Mouse (Mus musculus): ENCODE measurements around the gene Mx1. TPM values are rescaled to one million over a fixed set of nuclear protein-coding genes. Genes with fewer than 3 reads are reported as not detected.

The Mx1 gene
- total RNA-seq, 4 experiments from 2014 or later: 1.1 to 7.5 (median 2.6) TPM

DNA sequence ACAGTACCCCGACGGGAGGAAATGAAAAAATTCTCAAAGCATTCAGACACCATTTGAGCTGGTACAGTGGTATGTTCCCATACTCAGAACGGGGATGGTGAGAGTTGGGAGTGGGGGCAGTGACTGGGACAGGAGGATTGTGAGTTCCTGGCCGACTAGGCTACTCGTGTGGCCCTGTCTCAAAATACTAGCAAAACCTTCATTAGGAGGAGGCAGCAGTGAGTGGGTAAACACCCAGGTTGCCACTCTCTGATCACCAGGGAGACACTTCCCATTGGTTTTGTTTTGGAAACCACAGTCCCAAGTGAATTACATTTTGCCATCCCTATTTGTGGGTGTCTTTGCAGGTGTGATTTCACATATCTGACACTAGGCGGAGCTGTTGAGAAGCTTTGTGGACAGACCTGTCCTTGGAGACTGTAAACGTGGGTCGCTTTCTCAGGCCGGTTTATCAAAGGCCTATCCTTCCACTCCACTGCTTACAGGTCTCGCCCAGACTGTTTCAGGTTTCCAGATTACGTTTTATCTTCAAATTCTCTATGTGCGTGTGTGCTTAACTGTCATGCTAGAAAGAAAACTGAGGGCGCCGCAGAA, 18.9 kb downstream of the Mx1 start:
- no peak for DNase-seq (ENCODE audit: low spot score in 2 of 2)

DNA sequence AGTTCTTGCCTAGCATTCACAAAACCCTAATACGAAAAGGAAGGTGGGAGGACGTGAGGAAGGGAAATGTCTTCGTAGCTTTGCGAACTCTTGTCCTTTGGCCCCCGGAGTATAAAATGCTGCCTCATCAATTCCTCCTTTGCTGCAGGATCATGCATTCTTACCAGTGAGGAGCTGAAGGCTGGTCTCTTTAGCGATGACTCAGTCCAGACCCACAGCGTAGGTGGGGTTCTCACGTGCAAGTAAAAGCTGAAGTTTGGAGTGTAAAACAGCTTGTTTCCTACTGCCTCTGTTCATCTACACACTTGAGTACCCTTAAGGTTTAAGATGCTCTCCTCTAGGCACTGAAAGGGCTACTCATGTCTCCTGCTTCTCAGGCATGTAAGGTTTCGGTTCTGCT, 20.7 kb downstream of the Mx1 start:
- peak; percentile 15 to 54 for DNase-seq (ENCODE audit: low spot score in 2 of 2)

DNA sequence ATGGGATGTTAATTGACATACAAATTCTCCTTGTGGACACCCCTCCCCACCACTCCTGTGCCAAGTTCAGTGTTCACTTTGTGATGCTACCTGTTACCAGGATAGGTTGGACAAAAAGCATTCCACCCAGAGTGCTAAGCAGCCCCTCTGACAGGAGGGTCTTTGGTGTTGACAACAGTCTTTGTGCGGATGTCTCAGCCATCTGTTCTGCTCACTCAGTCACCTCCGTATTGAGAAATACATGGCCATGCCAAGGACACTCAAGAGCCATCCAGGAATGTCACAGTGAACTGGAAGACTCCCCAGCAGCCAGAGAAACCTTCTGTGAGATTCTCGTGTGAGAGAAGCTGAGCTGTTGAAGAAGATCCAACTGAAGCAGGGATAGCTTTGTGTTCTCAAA, 24.5 kb downstream of the Mx1 start:
- no peak for DNase-seq (ENCODE audit: low spot score in 2 of 2)

DNA sequence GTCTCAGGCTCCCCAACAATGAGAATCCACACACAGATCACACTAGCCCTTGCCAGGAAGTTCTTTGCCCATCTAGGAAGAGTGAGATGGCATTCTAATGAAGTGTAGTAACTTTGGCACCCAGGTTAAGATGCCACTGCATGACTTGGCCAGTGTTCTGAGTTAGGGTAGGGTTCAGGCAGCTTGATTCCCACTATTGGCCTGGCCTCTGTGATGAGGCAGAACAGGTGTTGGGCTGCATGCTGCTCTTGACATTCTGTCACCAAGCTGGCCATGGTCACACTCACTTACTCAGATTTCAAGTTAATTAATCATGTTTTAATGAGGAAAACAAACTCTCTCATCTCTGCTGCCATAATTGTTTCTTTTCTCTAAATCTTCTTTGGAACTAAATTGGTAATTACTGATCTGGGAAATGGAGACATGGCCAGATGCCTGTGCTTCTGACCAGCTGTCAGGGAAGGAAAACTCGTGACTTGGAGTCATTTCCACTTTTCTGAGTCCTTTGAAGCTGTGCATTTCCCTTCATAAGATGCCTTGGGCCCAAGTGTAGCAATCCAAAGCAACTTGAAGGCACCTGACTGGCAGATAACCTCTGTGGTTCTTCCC, 25.2 kb downstream of the Mx1 start:
- no peak for DNase-seq (ENCODE audit: low spot score in 2 of 2)

DNA sequence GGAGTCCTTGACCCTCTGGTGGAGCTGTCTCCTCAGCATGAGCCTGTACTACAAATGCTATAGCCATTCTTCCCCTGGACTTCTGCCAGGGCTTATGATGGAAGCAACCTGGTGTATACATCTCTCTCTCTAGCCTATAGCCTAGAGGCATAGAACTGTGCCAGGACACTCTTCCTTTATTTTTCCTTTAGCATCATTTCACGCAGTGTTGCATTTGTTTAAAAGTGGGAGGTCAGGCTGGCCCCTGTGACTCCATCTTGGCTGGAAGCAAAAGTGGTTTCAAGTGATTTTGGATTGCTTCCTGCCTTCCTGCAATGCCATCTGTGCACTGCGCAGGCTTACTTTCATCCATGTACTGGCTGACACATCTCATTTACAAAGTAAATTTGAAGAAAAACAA, 28.5 kb downstream of the Mx1 start:
- DNase-seq (ENCODE audit: low spot score in 2 of 2): no peak

DNA sequence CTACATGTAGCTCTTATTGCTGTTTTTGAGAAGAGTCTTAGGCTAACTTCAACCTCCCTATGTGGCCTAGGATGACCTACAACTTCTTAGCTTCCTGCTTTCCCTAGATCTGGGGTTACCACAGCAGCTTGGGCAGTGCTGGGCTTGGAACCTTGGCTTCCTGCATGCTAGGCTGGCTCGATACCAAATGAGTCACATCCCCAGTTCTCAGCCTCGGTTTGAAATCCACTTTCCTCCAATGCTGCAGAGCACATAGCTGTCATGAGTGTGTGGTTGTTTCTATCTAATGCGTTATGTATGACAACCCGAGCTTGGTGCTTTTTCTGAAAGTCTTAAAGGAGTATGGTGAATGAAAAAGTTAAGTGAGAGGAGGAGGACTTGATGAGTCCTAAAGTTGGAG, 31.4 kb downstream of the Mx1 start:
- peak in 1 of 2 experiments; percentile 41 for DNase-seq (ENCODE audit: low spot score in 2 of 2)

DNA sequence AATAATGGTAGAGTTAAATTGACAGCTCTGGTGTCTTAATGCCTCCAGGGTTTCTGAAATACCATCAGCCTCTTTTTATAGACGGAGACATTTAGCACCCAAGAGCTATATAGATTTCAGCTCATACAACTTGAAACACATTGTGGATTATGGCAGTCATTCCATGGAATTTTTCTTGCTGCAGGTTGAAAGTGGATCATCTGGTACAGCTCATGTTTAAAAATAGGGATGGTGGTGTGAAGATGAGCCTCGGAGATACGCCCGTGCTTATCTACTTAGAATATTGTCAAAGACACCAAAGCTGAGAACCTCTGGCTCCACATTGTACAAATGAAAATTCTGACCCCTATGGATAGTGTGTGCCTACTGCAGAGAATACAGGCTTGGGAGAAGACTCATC, 32.6 kb downstream of the Mx1 start:
- DNase-seq (ENCODE audit: low spot score in 2 of 2): peak in 1 of 2 experiments; percentile 69

DNA sequence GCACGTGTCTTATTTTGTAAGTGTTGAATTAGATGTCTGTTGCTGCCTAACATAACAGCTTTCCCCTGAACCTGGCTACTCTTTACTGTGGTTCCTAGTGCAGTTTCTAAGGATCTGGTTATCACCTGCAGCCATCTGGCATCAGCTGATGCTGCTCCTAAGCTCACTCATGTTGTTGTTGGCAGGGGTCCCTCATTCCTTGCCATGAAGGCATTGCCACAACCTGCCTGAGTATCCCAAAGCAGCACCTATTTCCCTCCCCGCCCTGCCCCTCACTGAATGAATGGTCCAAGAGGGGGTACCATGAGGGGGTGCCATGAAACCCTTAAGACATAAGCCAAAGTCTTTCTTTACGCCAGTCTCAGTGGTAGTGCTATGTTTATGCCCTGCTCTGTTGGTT, 34.7 kb downstream of the Mx1 start:
- DNase-seq (ENCODE audit: low spot score in 2 of 2): no peak

DNA sequence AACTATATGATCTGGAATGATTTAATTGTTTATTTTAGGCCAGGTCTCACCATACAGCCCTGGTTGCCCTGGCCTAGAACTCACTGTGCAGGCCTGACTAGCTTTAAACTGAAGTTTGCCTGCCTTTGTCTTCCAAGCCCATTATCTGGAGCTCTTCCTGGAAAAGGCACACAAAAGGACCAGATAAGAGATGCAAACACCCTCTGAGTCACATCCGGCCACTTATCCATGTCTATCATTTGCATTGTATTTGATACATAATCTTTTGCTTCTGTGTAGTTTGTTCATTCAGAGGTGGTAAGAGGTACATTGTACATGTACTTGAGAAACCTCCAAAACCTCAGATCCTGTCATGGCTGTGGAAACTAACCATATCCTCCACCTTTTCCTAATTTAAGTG, 39.1 kb downstream of the Mx1 start:
- DNase-seq (ENCODE audit: low spot score in 2 of 2): no peak

DNA sequence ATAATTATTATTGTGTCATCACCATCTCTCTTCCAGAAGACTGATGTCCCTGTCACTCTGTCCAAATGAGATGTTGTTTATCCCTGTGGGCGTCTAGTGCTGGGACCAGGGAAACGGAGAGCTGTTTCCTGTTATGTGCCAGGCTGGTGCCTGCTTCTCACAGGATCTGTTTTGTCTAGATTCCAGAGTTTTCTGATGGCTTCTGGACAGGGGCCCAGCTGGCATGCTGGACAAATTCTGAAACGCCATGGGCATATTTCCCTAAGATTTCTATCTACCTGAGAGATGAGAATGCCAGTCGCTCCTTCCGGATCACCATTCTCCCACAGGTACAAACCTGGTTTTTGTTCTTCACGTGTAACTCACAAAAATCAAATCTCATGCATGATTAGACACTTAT, 41.0 kb downstream of the Mx1 start:
- DNase-seq (ENCODE audit: low spot score in 2 of 2): no peak

DNA sequence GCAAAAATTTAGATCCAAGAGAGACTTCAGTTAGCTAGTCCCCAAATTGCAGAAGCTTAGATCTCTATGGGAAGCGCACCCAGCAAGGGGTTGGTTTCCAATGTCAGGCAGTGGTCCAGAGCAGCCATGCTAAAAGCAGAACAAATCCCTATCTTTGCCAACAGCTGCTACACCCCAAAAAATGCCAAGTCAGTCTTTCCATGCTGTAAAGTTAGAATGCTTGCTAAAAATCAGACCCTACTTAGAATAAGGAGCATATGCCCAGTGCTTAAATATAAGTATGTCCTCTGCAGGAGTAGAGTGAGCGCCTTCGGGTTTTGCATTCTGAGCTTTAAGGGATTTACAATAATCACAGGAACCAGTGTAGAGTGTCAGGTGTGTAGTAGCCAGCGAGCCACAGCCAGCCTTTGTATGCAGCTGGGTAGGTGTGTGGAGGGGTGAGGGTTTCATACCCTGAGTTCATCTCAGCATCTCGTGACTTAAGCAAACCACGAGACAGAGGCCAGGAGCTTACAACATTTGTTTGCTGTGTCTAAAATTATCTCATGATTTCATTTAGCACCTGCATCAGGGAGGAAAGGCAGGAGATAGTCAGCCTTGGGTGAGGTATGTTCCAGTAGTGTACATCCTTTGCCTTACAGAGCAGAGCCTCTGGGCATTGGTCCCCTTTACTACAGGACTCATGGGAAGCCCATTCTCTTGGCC, 43.8 kb downstream of the Mx1 start:
- DNase-seq (ENCODE audit: low spot score in 2 of 2): peak in 1 of 2 experiments; percentile 35

DNA sequence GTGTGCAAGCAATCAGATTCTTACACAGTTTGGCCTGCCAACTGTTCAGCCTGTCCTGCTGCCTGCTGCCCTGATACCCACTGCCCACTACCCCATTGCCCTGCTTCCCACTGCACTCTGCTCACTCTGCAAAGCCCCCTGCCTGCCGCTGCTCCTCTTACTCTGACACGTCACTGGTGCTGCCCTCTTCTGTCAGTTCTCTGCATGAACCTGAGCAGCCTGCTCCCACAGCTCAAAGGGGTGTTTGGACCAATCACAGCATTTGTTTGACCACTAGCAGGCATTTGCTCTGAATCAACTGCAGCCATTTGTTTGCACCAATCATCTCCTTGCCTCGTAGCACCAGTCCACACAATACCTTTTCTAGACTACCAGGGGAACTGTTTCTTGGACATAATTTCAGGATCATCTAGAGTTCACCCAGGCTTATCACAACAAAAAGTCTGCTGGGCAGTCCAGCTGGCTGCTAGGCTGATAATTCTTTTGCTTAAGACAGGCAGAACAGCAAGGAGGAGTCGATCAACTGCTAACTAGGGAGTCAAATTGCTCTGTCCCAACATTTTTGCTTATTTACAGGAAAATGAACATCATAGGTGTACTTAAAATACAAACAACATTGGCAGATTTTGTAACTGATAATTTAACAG, 44.7 kb downstream of the Mx1 start:
- no peak for DNase-seq (ENCODE audit: low spot score in 2 of 2)

DNA sequence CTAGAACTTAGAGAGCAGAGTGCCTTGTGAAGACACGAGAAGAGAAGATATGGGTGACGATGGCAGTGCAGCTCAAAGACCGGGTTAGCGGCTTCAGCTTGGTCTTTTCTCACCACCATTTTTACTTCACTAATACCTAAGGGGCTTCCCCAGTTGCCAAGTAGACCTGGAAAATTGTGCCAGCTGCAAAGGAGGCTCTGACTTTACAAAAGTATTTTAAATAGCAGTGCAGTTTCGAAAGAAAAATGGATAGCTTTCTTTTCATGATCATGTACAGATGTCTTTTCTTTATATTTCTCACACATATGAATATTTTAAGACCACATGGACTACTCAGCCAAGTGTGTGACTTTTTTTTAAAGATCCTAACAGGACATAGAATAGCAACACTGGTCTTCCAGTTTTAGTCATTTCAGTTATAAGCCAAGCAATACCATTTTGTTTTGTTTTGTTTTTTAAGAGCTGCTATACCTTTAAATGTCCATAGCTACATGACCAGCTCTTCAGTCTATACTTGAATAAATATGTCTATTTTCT, 57.2 kb downstream of the Mx1 start:
- no peak for DNase-seq (ENCODE audit: low spot score in 2 of 2)

DNA sequence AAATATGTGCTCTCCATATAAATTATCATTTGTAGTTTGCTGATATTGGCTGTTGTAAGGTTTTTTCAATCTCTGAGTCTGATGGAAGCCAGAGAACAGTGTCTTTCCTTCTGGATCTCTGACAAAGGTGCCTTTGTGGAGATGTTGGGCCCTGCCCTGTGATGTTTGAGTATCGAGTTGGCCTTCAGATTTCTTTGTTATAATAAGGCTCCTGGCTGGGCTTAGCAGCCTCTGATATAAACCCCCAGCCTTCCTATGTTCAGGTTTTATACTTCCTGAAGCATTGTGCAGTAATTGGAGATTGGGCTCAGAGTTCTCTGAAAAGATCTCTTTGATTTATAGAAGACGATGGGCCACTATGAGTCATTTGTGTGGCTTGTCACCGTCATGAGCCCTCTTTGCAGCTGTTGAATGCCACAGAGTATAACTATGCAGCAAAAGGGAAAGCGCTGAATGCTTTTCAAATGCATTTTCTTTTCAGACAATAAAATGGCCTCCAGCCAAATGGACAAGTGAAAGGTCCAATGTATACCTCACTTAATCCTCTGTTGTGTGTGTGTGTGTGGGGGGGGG, 60.4 kb downstream of the Mx1 start:
- no peak for DNase-seq (ENCODE audit: low spot score in 2 of 2)

DNA sequence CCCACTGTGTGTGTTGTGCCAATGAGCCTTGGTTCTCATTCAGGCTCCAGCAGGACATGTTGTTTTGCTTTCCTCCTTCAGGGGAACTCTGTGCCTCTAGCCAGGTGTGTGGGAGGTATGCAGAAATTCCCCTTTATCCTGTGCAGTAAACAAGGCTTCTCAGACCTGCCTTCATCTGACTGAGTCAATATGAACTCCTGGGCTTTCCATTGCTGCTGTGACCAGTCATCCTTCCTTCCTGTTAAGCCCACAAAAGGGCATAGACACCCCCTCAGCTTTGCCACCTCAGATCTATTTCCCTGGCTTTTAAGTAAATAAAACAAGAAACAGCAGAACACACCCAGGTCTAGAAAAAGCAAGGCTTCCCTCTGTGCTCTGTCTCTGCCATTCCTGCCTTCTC, 61.0 kb downstream of the Mx1 start:
- DNase-seq (ENCODE audit: low spot score in 2 of 2): no peak

DNA sequence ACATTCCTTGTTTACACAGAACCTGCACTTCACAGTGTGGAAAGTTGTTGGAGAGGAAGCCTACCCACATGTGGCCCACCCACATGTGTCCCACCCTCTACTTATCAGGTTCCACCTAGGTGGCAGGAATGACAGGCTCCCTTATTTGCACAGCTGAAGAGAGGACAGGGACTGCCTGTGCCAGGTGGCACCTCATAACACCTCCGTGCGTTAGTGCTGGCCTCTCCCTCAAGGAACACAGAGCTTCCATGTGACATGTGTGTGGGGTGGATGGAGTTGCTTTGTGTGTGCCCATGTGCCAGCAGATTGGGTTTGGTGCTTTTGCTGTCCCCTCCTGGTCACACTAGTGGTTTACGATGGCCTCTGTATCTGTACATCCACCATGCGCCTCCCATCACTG, 62.7 kb downstream of the Mx1 start:
- no peak for DNase-seq (ENCODE audit: low spot score in 2 of 2)

DNA sequence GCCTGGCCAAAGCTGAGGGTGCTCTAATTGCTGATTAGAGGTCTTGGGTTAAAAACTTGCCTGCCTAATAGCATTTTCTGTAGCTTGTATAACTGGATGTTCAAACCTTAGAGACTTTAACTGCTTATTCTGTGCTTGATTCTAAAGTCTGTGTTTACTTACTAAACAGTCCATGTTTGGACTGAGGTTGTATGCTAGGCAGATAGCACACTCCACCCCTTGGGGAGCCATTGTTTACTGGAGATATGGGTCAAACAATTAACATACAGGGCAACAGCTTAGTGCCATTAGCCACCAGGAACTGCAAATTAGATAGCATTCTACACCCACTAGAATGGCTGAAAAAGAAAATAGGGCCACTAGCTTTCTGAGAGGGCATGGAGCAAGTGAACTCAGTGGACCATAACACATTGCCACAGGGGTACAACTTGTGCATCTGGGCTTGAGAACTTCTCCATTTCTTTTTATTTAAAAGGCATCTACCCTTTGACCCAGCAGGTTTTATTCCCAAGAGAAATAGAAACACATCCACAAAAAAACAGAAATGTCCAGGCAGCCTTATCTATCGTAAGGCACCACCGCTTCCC, 64.7 kb downstream of the Mx1 start:
- no peak for DNase-seq (ENCODE audit: low spot score in 2 of 2)

Measured in left cerebral cortex, adult 8-10 months (tissue).